Mouse (Mus musculus) midbrain, embryonic 15.5 days (tissue): ENCODE results near the gene Smarcd1. TPM values are rescaled to one million over a fixed set of nuclear protein-coding genes. Genes with fewer than 3 reads are reported as not detected.
A peak's percentile ranks its signal among the peaks of the same experiment; 100 is the strongest.

ENCODE experiments used
- ATAC-seq: fragments of 200-750 bp; cut with Nextera tagmentation; replicated peaks from 2 replicates; pipeline ENCODE4 v1.8.0; 2017; ENCODE audit warnings: moderate TSS enrichment
- H3K27ac ChIP-seq: fragments of 300-500 bp; sonication (generic); 2 replicates; pipeline ENCODE4 v1.5.1; 2015; ENCODE audit warnings: mild to moderate bottlenecking, inconsistent platforms
- H3K27me3 ChIP-seq: fragments of 300-500 bp; sonication (generic); replicated peaks from 2 replicates; pipeline ENCODE4 v1.6.1; 2015; ENCODE audit warnings: inconsistent platforms
- H3K36me3 ChIP-seq: fragments of 300-500 bp; sonication (generic); replicated peaks from 2 replicates; pipeline ENCODE4 v1.6.1; 2015; ENCODE audit warnings: inconsistent platforms
- H3K4me1 ChIP-seq: fragments of 300-500 bp; sonication (generic); 2 replicates; pipeline ENCODE4 v1.6.1; 2015; ENCODE audit warnings: inconsistent platforms
- H3K4me2 ChIP-seq: fragments of 300-500 bp; sonication (generic); 2 replicates; pipeline ENCODE4 v1.6.1; 2015; ENCODE audit warnings: inconsistent platforms, mild to moderate bottlenecking, moderate library complexity
- H3K4me3 ChIP-seq: fragments of 300-500 bp; sonication (generic); 2 replicates; pipeline ENCODE4 v1.5.1; 2015; ENCODE audit warnings: mild to moderate bottlenecking, inconsistent platforms
- H3K9ac ChIP-seq: fragments of 300-500 bp; sonication (generic); 2 replicates; pipeline ENCODE4 v1.6.1; 2015; ENCODE audit warnings: mild to moderate bottlenecking, inconsistent platforms
- H3K9me3 ChIP-seq: fragments of 300-500 bp; sonication (generic); 2 replicates; pipeline ENCODE4 v1.6.1; 2016; ENCODE audit warnings: inconsistent platforms
- whole genome bisulfite sequencing: fragments of 180-500 bp; shearing (Covaris S2); methylation state at CpG from one replicate; pipeline ENCODE4 v1.1.7; 2015; ENCODE audit warnings: mixed read lengths; 5-methylcytosine and 5-hydroxymethylcytosine counted together
- polyA plus RNA-seq: library from polyadenylated mRNA; unstranded; fragments of >200 nt; fragmentation: Nextera tagmentation; extraction: Ambion mirVana; gene quantifications from 2 replicates; pipeline ENCODE4 v1.2.1, GENCODE M21; 2015

The Smarcd1 gene
- polyA plus RNA-seq, 1 experiment from 2014 or later, result 119 TPM

GRCm38 (mm10) chr15:99710221-99711190, 8.6 kb downstream of the Smarcd1 start:
- H3K4me1 ChIP-seq, result peaks cover 4% of the 10 kb centered on the region; the same call in 1 of the 2 replicates
- 90% methylated on average over 10 of the region's 10 CpGs for WGBS
- no peak overlapping the region for H3K27ac ChIP-seq
- no peak overlapping the region for H3K9ac ChIP-seq
- no peaks in the 10 kb centered on the region for H3K27me3 ChIP-seq
- H3K9me3 ChIP-seq, result no peaks in the 10 kb centered on the region
- H3K4me3 ChIP-seq, result no peak overlapping the region
- no peak overlapping the region for H3K4me2 ChIP-seq
- H3K36me3 ChIP-seq, result peaks cover 65% of the 10 kb centered on the region
- no peak for ATAC-seq

GRCm38 (mm10) chr15:99711491-99711890, 9.6 kb downstream of the Smarcd1 start:
- H3K4me1 ChIP-seq, result peaks cover 10% of the 10 kb centered on the region
- H3K36me3 ChIP-seq, result peaks cover 59% of the 10 kb centered on the region
- no peaks in the 10 kb centered on the region for H3K9me3 ChIP-seq
- H3K27me3 ChIP-seq, result no peaks in the 10 kb centered on the region
- H3K4me3 ChIP-seq, result no peak overlapping the region
- no peak overlapping the region for H3K9ac ChIP-seq
- 86% methylated on average over 3 of the region's 3 CpGs for WGBS
- H3K27ac ChIP-seq, result no peak overlapping the region
- no peak for ATAC-seq
- no peak overlapping the region for H3K4me2 ChIP-seq

- Histone ChIP-seq H3K4me1 (peaks cover 12% of the 10 kb centered on the region), H3K27ac (peak overlapping the region; percentile 67; the same call in 1 of the 2 replicates), H3K36me3 (peaks cover 48% of the 10 kb centered on the region), H3K4me2 (no peak overlapping the region), H3K9ac (no peak overlapping the region), H3K4me3 (no peak overlapping the region), H3K27me3 (no peaks in the 10 kb centered on the region), H3K9me3 (no peaks in the 10 kb centered on the region)
- ATAC-seq, result no peak
- 63% methylated on average over 13 of the region's 13 CpGs for WGBS
These were observed 11.0 kb downstream of the Smarcd1 start for GRCm38 (mm10) chr15:99712666-99713559.

- peaks cover 12% of the 10 kb centered on the region for H3K4me1 ChIP-seq
- no peaks in the 10 kb centered on the region for H3K9me3 ChIP-seq
- no peak for ATAC-seq
- H3K9ac ChIP-seq, result no peak overlapping the region
- no peak overlapping the region for H3K4me3 ChIP-seq
- peaks cover 41% of the 10 kb centered on the region for H3K36me3 ChIP-seq
- H3K4me2 ChIP-seq, result no peak overlapping the region
- H3K27me3 ChIP-seq, result no peaks in the 10 kb centered on the region
- WGBS, result 86% methylated on average over 3 of the region's 3 CpGs
- peak overlapping the region; percentile 67; the same call in 1 of the 2 replicates for H3K27ac ChIP-seq
These were observed 11.6 kb downstream of the Smarcd1 start for GRCm38 (mm10) chr15:99713569-99713968.

- Histone ChIP-seq H3K9me3 (no peaks in the 10 kb centered on the region), H3K27me3 (no peaks in the 10 kb centered on the region), H3K4me1 (peaks cover 12% of the 10 kb centered on the region), H3K9ac (no peak overlapping the region), H3K4me2 (no peak overlapping the region), H3K27ac (peak overlapping the region; percentile 67), H3K4me3 (no peak overlapping the region), H3K36me3 (peaks cover 37% of the 10 kb centered on the region)
- ATAC-seq, result no peak; the same call in 1 of the 2 replicates
- WGBS, result 72% methylated on average over 4 of the region's 4 CpGs
These were observed 12.3 kb downstream of the Smarcd1 start for GRCm38 (mm10) chr15:99714206-99714605.

GRCm38 (mm10) chr15:99714858-99715257, 12.9 kb downstream of the Smarcd1 start:
- 51% methylated on average over 7 of the region's 7 CpGs for WGBS
- Histone ChIP-seq H3K36me3 (peaks cover 31% of the 10 kb centered on the region), H3K27me3 (no peaks in the 10 kb centered on the region), H3K4me3 (no peak overlapping the region), H3K9me3 (no peaks in the 10 kb centered on the region), H3K9ac (no peak overlapping the region), H3K4me2 (no peak overlapping the region), H3K4me1 (peaks cover 12% of the 10 kb centered on the region), H3K27ac (peak overlapping the region; percentile 66)
- ATAC-seq, result peak; percentile 48; the same call in 1 of the 2 replicates

- 61% methylated on average over 13 of the region's 13 CpGs for WGBS
- Histone ChIP-seq H3K36me3 (peaks cover 27% of the 10 kb centered on the region), H3K9me3 (no peaks in the 10 kb centered on the region), H3K27me3 (no peaks in the 10 kb centered on the region), H3K4me1 (peaks cover 12% of the 10 kb centered on the region), H3K4me2 (no peak overlapping the region), H3K4me3 (no peak overlapping the region), H3K9ac (no peak overlapping the region), H3K27ac (peak overlapping the region; percentile 66)
- ATAC-seq, result peak; percentile 16; the same call in 1 of the 2 replicates
These were observed 13.5 kb downstream of the Smarcd1 start for GRCm38 (mm10) chr15:99715361-99715865.

GRCm38 (mm10) chr15:99715982-99716746, 14.2 kb downstream of the Smarcd1 start:
- Histone ChIP-seq H3K4me2 (no peak overlapping the region), H3K27ac (peak overlapping the region; percentile 66), H3K9me3 (no peaks in the 10 kb centered on the region), H3K4me1 (peaks cover 12% of the 10 kb centered on the region), H3K27me3 (no peaks in the 10 kb centered on the region), H3K4me3 (no peak overlapping the region), H3K36me3 (peaks cover 24% of the 10 kb centered on the region), H3K9ac (no peak overlapping the region)
- 75% methylated on average over 11 of the region's 11 CpGs for WGBS
- 0 out of 2 replicates have a peak, but pooled peaks have one; percentile 10 for ATAC-seq

GRCm38 (mm10) chr15:99716814-99717213, 14.9 kb downstream of the Smarcd1 start:
- ATAC-seq, result no peak
- H3K4me2 ChIP-seq, result no peak overlapping the region
- 87% methylated on average over 12 of the region's 12 CpGs for WGBS
- no peak overlapping the region for H3K27ac ChIP-seq
- H3K9me3 ChIP-seq, result no peaks in the 10 kb centered on the region
- peaks cover 12% of the 10 kb centered on the region for H3K4me1 ChIP-seq
- no peaks in the 10 kb centered on the region for H3K27me3 ChIP-seq
- H3K4me3 ChIP-seq, result no peak overlapping the region
- H3K9ac ChIP-seq, result no peak overlapping the region
- H3K36me3 ChIP-seq, result peaks cover 17% of the 10 kb centered on the region

GRCm38 (mm10) chr15:99717386-99718334, 15.7 kb downstream of the Smarcd1 start, which contains the start of gene Gpd1:
TSS of gene Gpd1 (plus strand) at chr15:99717515.
- H3K4me1 ChIP-seq, result peaks cover 12% of the 10 kb centered on the region
- no peak for ATAC-seq
- no peaks in the 10 kb centered on the region for H3K27me3 ChIP-seq
- peaks cover 17% of the 10 kb centered on the region; the same call in 1 of the 2 replicates for H3K36me3 ChIP-seq
- H3K9me3 ChIP-seq, result no peaks in the 10 kb centered on the region
- no peak within 1 kb of the TSS for H3K4me2 ChIP-seq
- WGBS, result 68% methylated on average over 26 of the region's 26 CpGs
- H3K27ac ChIP-seq, result peak within 1 kb of the TSS; percentile 66; the same call in 1 of the 2 replicates
- no peak within 1 kb of the TSS for H3K4me3 ChIP-seq
- no peak within 1 kb of the TSS for H3K9ac ChIP-seq
